Comparison of ENCODE assay signal across 10 mouse cellular contexts in genomic region chr1:161040426-161040770, GRCm38 (mm10). TPM values are rescaled to one million over a fixed set of nuclear protein-coding genes. Genes with fewer than 3 reads are reported as not detected.
DNase-seq lines count a peak whose midpoint lies in the region; ATAC-seq and TF ChIP-seq lines count a peak whose summit lies in the region.
"Had no signal": no experiment of that assay in that cellular context is flagged by ENCODE, and none has a peak within 500 bp of the region (broad histone marks: within the 10 kb centered on the region; RNA-seq: fewer than 3 reads in every experiment).

No protein-coding gene starts in this region.

- WGBS in embryonic facial prominence, embryonic 12.5 days = 56% methylated on average over 1 of the region's 1 CpGs
- WGBS in embryonic facial prominence, embryonic 10.5 days = 70% methylated on average over 1 of the region's 1 CpGs
- 53% methylated on average over 1 of the region's 1 CpGs for WGBS in midbrain, embryonic 10.5 days
- WGBS in midbrain, embryonic 14.5 days = 55% methylated on average over 1 of the region's 1 CpGs

- no peaks in the 10 kb centered on the region for H3K27me3 ChIP-seq in embryonic facial prominence, embryonic 12.5 days
- H3K27me3 ChIP-seq in embryonic facial prominence, embryonic 10.5 days (replicated peaks; ENCODE audit: low read depth, poor library complexity, severe bottlenecking) = no peaks in the 10 kb centered on the region
- H3K27me3 ChIP-seq in midbrain, embryonic 10.5 days (ENCODE audit: low read depth, poor library complexity, severe bottlenecking) = no peaks in the 10 kb centered on the region
- H3K27me3 ChIP-seq in midbrain, embryonic 14.5 days (ENCODE audit: control insufficient read depth, insufficient read depth, low read length) = no peaks in the 10 kb centered on the region
- H3K27me3 ChIP-seq in myocyte (ENCODE audit: control insufficient read depth, insufficient read depth, insufficient read length) = no peaks in the 10 kb centered on the region
- H3K27me3 ChIP-seq: megakaryocyte, embryonic 14.5 days had no signal

- no peak overlapping the region for H3K4me2 ChIP-seq in embryonic facial prominence, embryonic 12.5 days (replicated peaks)
- no peak overlapping the region for H3K4me2 ChIP-seq in midbrain, embryonic 14.5 days (ENCODE audit: low read length)
- no peak overlapping the region for H3K4me2 ChIP-seq in myocyte (ENCODE audit: low read depth)

- no peak overlapping the region for H3K9ac ChIP-seq in embryonic facial prominence, embryonic 12.5 days
- H3K9ac ChIP-seq in midbrain, embryonic 14.5 days (replicated peaks; ENCODE audit: low read length) = no peak overlapping the region; the same call in 1 of the 2 replicates

- peak overlapping the region; percentile 61 for H3K27ac ChIP-seq in embryonic facial prominence, embryonic 12.5 days
- no peak overlapping the region for H3K27ac ChIP-seq in embryonic facial prominence, embryonic 10.5 days (replicated peaks)
- H3K27ac ChIP-seq in midbrain, embryonic 10.5 days (replicated peaks) = peak overlapping the region; percentile 65; the same call in 1 of the 2 replicates
- H3K27ac ChIP-seq in midbrain, embryonic 14.5 days (replicated peaks; ENCODE audit: low read depth, low read length) = no peak overlapping the region

- ATAC-seq in embryonic facial prominence, embryonic 12.5 days (ENCODE audit: insufficient number of reproducible peaks, insufficient read depth, low FRiP score, low TSS enrichment) = no peak
- no peak for ATAC-seq in midbrain, embryonic 14.5 days (ENCODE audit: low FRiP score, low TSS enrichment)

- H3K36me3 ChIP-seq in embryonic facial prominence, embryonic 12.5 days = peaks cover 47% of the 10 kb centered on the region
- peaks cover 83% of the 10 kb centered on the region for H3K36me3 ChIP-seq in embryonic facial prominence, embryonic 10.5 days (replicated peaks)
- peaks cover 98% of the 10 kb centered on the region for H3K36me3 ChIP-seq in midbrain, embryonic 10.5 days
- H3K36me3 ChIP-seq in midbrain, embryonic 14.5 days (ENCODE audit: control insufficient read depth, insufficient read depth, low read length) = peaks cover 79% of the 10 kb centered on the region
- peaks cover 33% of the 10 kb centered on the region for H3K36me3 ChIP-seq in myocyte (ENCODE audit: control insufficient read depth, insufficient read depth)

- no peaks in the 10 kb centered on the region for H3K9me3 ChIP-seq in embryonic facial prominence, embryonic 12.5 days
- no peaks in the 10 kb centered on the region for H3K9me3 ChIP-seq in embryonic facial prominence, embryonic 10.5 days
- H3K9me3 ChIP-seq in midbrain, embryonic 10.5 days (replicated peaks) = no peaks in the 10 kb centered on the region
- no peaks in the 10 kb centered on the region for H3K9me3 ChIP-seq in midbrain, embryonic 14.5 days (ENCODE audit: control insufficient read depth, low read length)
- H3K9me3 ChIP-seq: megakaryocyte, embryonic 14.5 days had no signal

- no peak overlapping the region for H3ac ChIP-seq in myocyte (ENCODE audit: control insufficient read depth, insufficient read length)

- H3K4me1 ChIP-seq in embryonic facial prominence, embryonic 12.5 days = peaks cover 5% of the 10 kb centered on the region
- H3K4me1 ChIP-seq in embryonic facial prominence, embryonic 10.5 days = peaks cover 6% of the 10 kb centered on the region; the same call in 1 of the 2 replicates
- H3K4me1 ChIP-seq in midbrain, embryonic 10.5 days = peaks cover 35% of the 10 kb centered on the region
- peaks cover 16% of the 10 kb centered on the region for H3K4me1 ChIP-seq in midbrain, embryonic 14.5 days (ENCODE audit: control insufficient read depth, insufficient read depth, low read length)

- H3K4me3 ChIP-seq in embryonic facial prominence, embryonic 12.5 days = no peak overlapping the region
- H3K4me3 ChIP-seq in embryonic facial prominence, embryonic 10.5 days = no peak overlapping the region
- no peak overlapping the region for H3K4me3 ChIP-seq in midbrain, embryonic 10.5 days
- no peak overlapping the region for H3K4me3 ChIP-seq in midbrain, embryonic 14.5 days (replicated peaks; ENCODE audit: low read depth, low read length)
- H3K4me3 ChIP-seq in myocyte = no peak overlapping the region
- H3K4me3 ChIP-seq: megakaryocyte, embryonic 14.5 days had no signal

- H3K79me2 ChIP-seq in myocyte (ENCODE audit: control insufficient read depth, insufficient read depth) = peaks cover 18% of the 10 kb centered on the region

- no peak for DNase-seq in embryonic facial prominence, embryonic 10.5 days (ENCODE audit: low spot score)
- peak; percentile 31 for DNase-seq in midbrain, embryonic 10.5 days (ENCODE audit: low spot score)
- no peak for DNase-seq in midbrain, embryonic 14.5 days
- peak; percentile 19 for DNase-seq in induced T-regulatory cell, adult 2 months (ENCODE audit: low read depth)
- no peak for DNase-seq in urinary bladder, postnatal 25 days (ENCODE audit: low spot score)
- DNase-seq in right cerebral cortex, adult 2 months (ENCODE audit: low spot score in 2 of 2) = no peak
- DNase-seq: kidney, adult 18-20 months had no signal

- TF ChIP-seq POLR2A in myocyte (IDR thresholded peaks at IDR 0.05; ENCODE audit: insufficient read length, low read depth) = no peak

TF ChIP-seq in myocyte, 11 proteins besides CTCF, POLR2A, EP300 and RAD21:
- TF ChIP-seq POLR2AphosphoS2 (IDR thresholded peaks at IDR 0.05; ENCODE audit: insufficient read length, low read depth) = peak; percentile 41
- no peak for TF ChIP-seq REST (IDR thresholded peaks at IDR 0.05; ENCODE audit: insufficient read depth, insufficient read length)
- TF ChIP-seq MAX (IDR thresholded peaks at IDR 0.05; ENCODE audit: low read depth) = no peak
- no peak for TF ChIP-seq CEBPB (IDR thresholded peaks at IDR 0.05; ENCODE audit: insufficient read depth, poor library complexity, severe bottlenecking)
- TF ChIP-seq MYOG (IDR thresholded peaks at IDR 0.05; ENCODE audit: control insufficient read depth in 1 of 3, insufficient read depth in 1 of 3, insufficient read length in 2 of 3, low read depth in 2 of 3) = no peak
- TF ChIP-seq SRF (IDR thresholded peaks at IDR 0.05; ENCODE audit: control insufficient read depth, insufficient read length, low read depth) = no peak

RNA-seq across cellular contexts. Expression of gene Zbtb37, which starts 5.7 kb away (rescaled TPM):
- 8.9 and 9.4 TPM in 2 replicates for polyA plus RNA-seq in embryonic facial prominence, embryonic 12.5 days (2016; fragmentation: Nextera tagmentation; extraction: Ambion mirVana)
- 5.7 TPM in 2 replicates for polyA plus RNA-seq in embryonic facial prominence, embryonic 10.5 days (2016; fragmentation: Nextera tagmentation; extraction: Ambion mirVana)
- 5.3 and 6.7 TPM in 2 replicates for polyA plus RNA-seq in midbrain, embryonic 10.5 days (2016; fragmentation: Nextera tagmentation; extraction: Ambion mirVana)
- 18.4 and 23.7 TPM in 2 replicates for polyA plus RNA-seq in midbrain, embryonic 14.5 days (2014; fragmentation: Nextera tagmentation; extraction: Ambion mirVana)
- 1.4 TPM for polyA plus RNA-seq in myocyte (2012; fragmentation: generic; extraction: Trizol)

RNA-seq across cellular contexts. Expression of gene Dars2, which starts 30.1 kb away (rescaled TPM):
- polyA plus RNA-seq in embryonic facial prominence, embryonic 12.5 days (2016; fragmentation: Nextera tagmentation; extraction: Ambion mirVana) = 32.5 and 35.2 TPM in 2 replicates
- 59.0 and 68.3 TPM in 2 replicates for polyA plus RNA-seq in embryonic facial prominence, embryonic 10.5 days (2016; fragmentation: Nextera tagmentation; extraction: Ambion mirVana)
- 62.5 and 72.3 TPM in 2 replicates for polyA plus RNA-seq in midbrain, embryonic 10.5 days (2016; fragmentation: Nextera tagmentation; extraction: Ambion mirVana)
- polyA plus RNA-seq in midbrain, embryonic 14.5 days (2014; fragmentation: Nextera tagmentation; extraction: Ambion mirVana) = 21.1 and 29.5 TPM in 2 replicates
- polyA plus RNA-seq in myocyte (2012; fragmentation: generic; extraction: Trizol) = 18.1 TPM

RNA-seq across cellular contexts. Expression of gene Cenpl, which starts 30.1 kb away (rescaled TPM):
- polyA plus RNA-seq in embryonic facial prominence, embryonic 12.5 days (2016; fragmentation: Nextera tagmentation; extraction: Ambion mirVana) = 31.9 and 32.3 TPM in 2 replicates
- polyA plus RNA-seq in embryonic facial prominence, embryonic 10.5 days (2016; fragmentation: Nextera tagmentation; extraction: Ambion mirVana) = 36.2 and 40.7 TPM in 2 replicates
- 40.3 and 40.6 TPM in 2 replicates for polyA plus RNA-seq in midbrain, embryonic 10.5 days (2016; fragmentation: Nextera tagmentation; extraction: Ambion mirVana)
- 9.6 and 12.5 TPM in 2 replicates for polyA plus RNA-seq in midbrain, embryonic 14.5 days (2014; fragmentation: Nextera tagmentation; extraction: Ambion mirVana)
- 4.5 TPM for polyA plus RNA-seq in myocyte (2012; fragmentation: generic; extraction: Trizol)

Comparison
In these comparisons a context has a peak if more than half of its experiments do, and no peak if none do; other contexts are left out.
1. H3K27ac ChIP-seq: peak in embryonic facial prominence, embryonic 12.5 days (single experiment) and midbrain, embryonic 10.5 days (single experiment); none in embryonic facial prominence, embryonic 10.5 days (single experiment) and midbrain, embryonic 14.5 days (single experiment).
2. DNase-seq: peak in midbrain, embryonic 10.5 days (single experiment) and induced T-regulatory cell, adult 2 months (single experiment); none in embryonic facial prominence, embryonic 10.5 days (single experiment), midbrain, embryonic 14.5 days (single experiment), urinary bladder, postnatal 25 days (single experiment) and right cerebral cortex, adult 2 months (0 of 2).